Mouse (Mus musculus): ENCODE data around the gene Csde1. TPM values are rescaled to one million over a fixed set of nuclear protein-coding genes. Genes with fewer than 3 reads are reported as not detected.

The Csde1 gene
- total RNA-seq, 1 experiment, result 323 TPM

- peaks cover 0 to 3% of the 10 kb centered on the region in 2 experiments; a peak in 1 of 4 replicates for H3K4me1 ChIP-seq (ENCODE audit: control insufficient read depth in 2 of 2, insufficient read depth in 2 of 2, low read length in 2 of 2, poor library complexity in 1 of 2)
- H3K4me3 ChIP-seq (ENCODE audit: insufficient read depth in 1 of 2, low read depth in 1 of 2, low read length in 2 of 2, poor library complexity in 1 of 2, severe bottlenecking in 1 of 2), result peak overlapping the region; percentile 5 to 21; a peak in 1 of 4 replicates
- peak; percentile 56 for DNase-seq (ENCODE audit: low read depth, low spot score)
- H3K27ac ChIP-seq (ENCODE audit: insufficient read depth, low read depth, low read length, poor library complexity, severe bottlenecking), result no peak overlapping the region
- in situ Hi-C loops (cut with MboI; ENCODE audit: low sequenced_read_pairs in 2 of 2, unreplicated experiment in 2 of 2), result no loop called here
- no peaks in the 10 kb centered on the region for H3K36me3 ChIP-seq (ENCODE audit: control insufficient read depth, insufficient read depth, low read length, poor library complexity, severe bottlenecking)
- H3K9me3 ChIP-seq (ENCODE audit: control insufficient read depth, insufficient read depth, low read depth, low read length), result no peaks in the 10 kb centered on the region
- H3K9ac ChIP-seq (ENCODE audit: insufficient read depth, low read depth, low read length, poor library complexity, severe bottlenecking), result peak overlapping the region; percentile 28; the same call in 1 of the 2 replicates
- TF ChIP-seq ZNF384 (IDR thresholded peaks at IDR 0.05; ENCODE audit: low read depth, low read length) (no peak), MAFK (IDR thresholded peaks at IDR 0.05; ENCODE audit: insufficient read depth, low read depth, low read length) (no peak), ZC3H11A (IDR thresholded peaks at IDR 0.05; ENCODE audit: borderline replicate concordance, low read depth, low read length) (no peak), HCFC1 (IDR thresholded peaks at IDR 0.05; ENCODE audit: borderline replicate concordance, insufficient read depth, low read length) (no peak), CHD2 (IDR thresholded peaks at IDR 0.05; ENCODE audit: low read depth, low read length) (no peak)
Observed at GRCm38 (mm10) chr3:103098662-103099061, 78.4 kb downstream of the Csde1 start.

- in situ Hi-C loops (cut with MboI; ENCODE audit: low sequenced_read_pairs in 2 of 2, unreplicated experiment in 2 of 2), result no loop called here
- Histone ChIP-seq H3K4me1 (ENCODE audit: control insufficient read depth in 2 of 2, insufficient read depth in 2 of 2, low read length in 2 of 2, poor library complexity in 1 of 2) (peaks cover 0 to 3% of the 10 kb centered on the region in 2 experiments; a peak in 1 of 4 replicates), H3K9me3 (ENCODE audit: control insufficient read depth, insufficient read depth, low read depth, low read length) (no peaks in the 10 kb centered on the region), H3K27ac (ENCODE audit: insufficient read depth, low read depth, low read length, poor library complexity, severe bottlenecking) (no peak overlapping the region), H3K4me3 (ENCODE audit: insufficient read depth in 1 of 2, low read depth in 1 of 2, low read length in 2 of 2, poor library complexity in 1 of 2, severe bottlenecking in 1 of 2) (no peak overlapping the region), H3K36me3 (ENCODE audit: control insufficient read depth, insufficient read depth, low read length, poor library complexity, severe bottlenecking) (no peaks in the 10 kb centered on the region), H3K9ac (ENCODE audit: insufficient read depth, low read depth, low read length, poor library complexity, severe bottlenecking) (no peak overlapping the region)
- DNase-seq (ENCODE audit: low read depth, low spot score), result no peak
- TF ChIP-seq CHD2 (IDR thresholded peaks at IDR 0.05; ENCODE audit: low read depth, low read length) (no peak), ZNF384 (IDR thresholded peaks at IDR 0.05; ENCODE audit: low read depth, low read length) (no peak), HCFC1 (IDR thresholded peaks at IDR 0.05; ENCODE audit: borderline replicate concordance, insufficient read depth, low read length) (no peak), MAFK (IDR thresholded peaks at IDR 0.05; ENCODE audit: insufficient read depth, low read depth, low read length) (no peak), ZC3H11A (IDR thresholded peaks at IDR 0.05; ENCODE audit: borderline replicate concordance, low read depth, low read length) (no peak)
Observed at GRCm38 (mm10) chr3:103099667-103100066, 79.4 kb downstream of the Csde1 start.

- Histone ChIP-seq H3K36me3 (ENCODE audit: control insufficient read depth, insufficient read depth, low read length, poor library complexity, severe bottlenecking) (no peaks in the 10 kb centered on the region), H3K9ac (ENCODE audit: insufficient read depth, low read depth, low read length, poor library complexity, severe bottlenecking) (no peak overlapping the region), H3K4me1 (ENCODE audit: control insufficient read depth in 2 of 2, insufficient read depth in 2 of 2, low read length in 2 of 2, poor library complexity in 1 of 2) (peaks cover 0 to 3% of the 10 kb centered on the region in 2 experiments; a peak in 1 of 4 replicates), H3K4me3 (ENCODE audit: insufficient read depth in 1 of 2, low read depth in 1 of 2, low read length in 2 of 2, poor library complexity in 1 of 2, severe bottlenecking in 1 of 2) (no peak overlapping the region), H3K27ac (ENCODE audit: insufficient read depth, low read depth, low read length, poor library complexity, severe bottlenecking) (no peak overlapping the region), H3K9me3 (ENCODE audit: control insufficient read depth, insufficient read depth, low read depth, low read length) (no peaks in the 10 kb centered on the region)
- in situ Hi-C loops (cut with MboI; ENCODE audit: low sequenced_read_pairs in 2 of 2, unreplicated experiment in 2 of 2), result no loop called here
- DNase-seq (ENCODE audit: low read depth, low spot score), result no peak
- no peak for TF ChIP-seq ZNF384 (IDR thresholded peaks at IDR 0.05; ENCODE audit: low read depth, low read length)
- TF ChIP-seq CHD2 (IDR thresholded peaks at IDR 0.05; ENCODE audit: low read depth, low read length), result no peak
- TF ChIP-seq MAFK (IDR thresholded peaks at IDR 0.05; ENCODE audit: insufficient read depth, low read depth, low read length), result no peak
- TF ChIP-seq HCFC1 (IDR thresholded peaks at IDR 0.05; ENCODE audit: borderline replicate concordance, insufficient read depth, low read length), result no peak
- no peak for TF ChIP-seq ZC3H11A (IDR thresholded peaks at IDR 0.05; ENCODE audit: borderline replicate concordance, low read depth, low read length)
Observed at GRCm38 (mm10) chr3:103100735-103101134, 80.5 kb downstream of the Csde1 start.

- in situ Hi-C loops (cut with MboI; ENCODE audit: low sequenced_read_pairs in 2 of 2, unreplicated experiment in 2 of 2), result no loop called here
- H3K4me3 ChIP-seq (ENCODE audit: insufficient read depth in 1 of 2, low read depth in 1 of 2, low read length in 2 of 2, poor library complexity in 1 of 2, severe bottlenecking in 1 of 2), result no peak overlapping the region
- no peak overlapping the region for H3K27ac ChIP-seq (ENCODE audit: insufficient read depth, low read depth, low read length, poor library complexity, severe bottlenecking)
Observed at GRCm38 (mm10) chr3:103101194-103101593, 81.0 kb downstream of the Csde1 start.

GRCm38 (mm10) chr3:103101909-103102308, 81.7 kb downstream of the Csde1 start:
- DNase-seq (ENCODE audit: low read depth, low spot score), result no peak
- H3K9ac ChIP-seq (ENCODE audit: insufficient read depth, low read depth, low read length, poor library complexity, severe bottlenecking), result peak overlapping the region; percentile 65
- no peak for TF ChIP-seq ZC3H11A (IDR thresholded peaks at IDR 0.05; ENCODE audit: borderline replicate concordance, low read depth, low read length)
- TF ChIP-seq CHD2 (IDR thresholded peaks at IDR 0.05; ENCODE audit: low read depth, low read length), result no peak
- TF ChIP-seq HCFC1 (IDR thresholded peaks at IDR 0.05; ENCODE audit: borderline replicate concordance, insufficient read depth, low read length), result no peak
- no peak for TF ChIP-seq MAFK (IDR thresholded peaks at IDR 0.05; ENCODE audit: insufficient read depth, low read depth, low read length)
- no peak for TF ChIP-seq ZNF384 (IDR thresholded peaks at IDR 0.05; ENCODE audit: low read depth, low read length)
- H3K4me1 ChIP-seq (ENCODE audit: control insufficient read depth in 2 of 2, insufficient read depth in 2 of 2, low read length in 2 of 2, poor library complexity in 1 of 2), result peaks cover 2 to 3% of the 10 kb centered on the region in 2 experiments; a peak in 3 of 4 replicates
- H3K27ac ChIP-seq (ENCODE audit: insufficient read depth, low read depth, low read length, poor library complexity, severe bottlenecking), result no peak overlapping the region
- no peaks in the 10 kb centered on the region for H3K36me3 ChIP-seq (ENCODE audit: control insufficient read depth, insufficient read depth, low read length, poor library complexity, severe bottlenecking)
- in situ Hi-C loops (cut with MboI; ENCODE audit: low sequenced_read_pairs in 2 of 2, unreplicated experiment in 2 of 2), result no loop called here
- H3K9me3 ChIP-seq (ENCODE audit: control insufficient read depth, insufficient read depth, low read depth, low read length), result no peaks in the 10 kb centered on the region
- H3K4me3 ChIP-seq (ENCODE audit: insufficient read depth in 1 of 2, low read depth in 1 of 2, low read length in 2 of 2, poor library complexity in 1 of 2, severe bottlenecking in 1 of 2), result peak overlapping the region; percentile 92 to 94

More at GRCm38 (mm10) chr3:103101194-103101593, 81.0 kb downstream of the Csde1 start:
- Histone ChIP-seq H3K9ac (ENCODE audit: insufficient read depth, low read depth, low read length, poor library complexity, severe bottlenecking) (no peak overlapping the region), H3K4me1 (ENCODE audit: control insufficient read depth in 2 of 2, insufficient read depth in 2 of 2, low read length in 2 of 2, poor library complexity in 1 of 2) (peaks cover 0 to 3% of the 10 kb centered on the region in 2 experiments; a peak in 2 of 4 replicates), H3K36me3 (ENCODE audit: control insufficient read depth, insufficient read depth, low read length, poor library complexity, severe bottlenecking) (no peaks in the 10 kb centered on the region), H3K9me3 (ENCODE audit: control insufficient read depth, insufficient read depth, low read depth, low read length) (no peaks in the 10 kb centered on the region)
- no peak for TF ChIP-seq MAFK (IDR thresholded peaks at IDR 0.05; ENCODE audit: insufficient read depth, low read depth, low read length)
- no peak for DNase-seq (ENCODE audit: low read depth, low spot score)

Data from ES-E14 (cell line).